Mouse (Mus musculus) mesoderm, embryonic 11.5 days (tissue): Measurements from ENCODE around the gene Gdpd5.
A peak's percentile ranks its signal among the peaks of the same experiment; 100 is the strongest.
"Not testable (repeated sequence)": the region's sequence is repeated elsewhere in the genome, so short reads cannot be mapped to it uniquely, and the experiment has no call there.

Experiments used
- DNase-seq: peaks from one replicate; pipeline ENCODE4 v3.0.0-alpha.2; 2012; ENCODE audit warnings: low read depth, low spot score

Gdpd5 gene

DNA sequence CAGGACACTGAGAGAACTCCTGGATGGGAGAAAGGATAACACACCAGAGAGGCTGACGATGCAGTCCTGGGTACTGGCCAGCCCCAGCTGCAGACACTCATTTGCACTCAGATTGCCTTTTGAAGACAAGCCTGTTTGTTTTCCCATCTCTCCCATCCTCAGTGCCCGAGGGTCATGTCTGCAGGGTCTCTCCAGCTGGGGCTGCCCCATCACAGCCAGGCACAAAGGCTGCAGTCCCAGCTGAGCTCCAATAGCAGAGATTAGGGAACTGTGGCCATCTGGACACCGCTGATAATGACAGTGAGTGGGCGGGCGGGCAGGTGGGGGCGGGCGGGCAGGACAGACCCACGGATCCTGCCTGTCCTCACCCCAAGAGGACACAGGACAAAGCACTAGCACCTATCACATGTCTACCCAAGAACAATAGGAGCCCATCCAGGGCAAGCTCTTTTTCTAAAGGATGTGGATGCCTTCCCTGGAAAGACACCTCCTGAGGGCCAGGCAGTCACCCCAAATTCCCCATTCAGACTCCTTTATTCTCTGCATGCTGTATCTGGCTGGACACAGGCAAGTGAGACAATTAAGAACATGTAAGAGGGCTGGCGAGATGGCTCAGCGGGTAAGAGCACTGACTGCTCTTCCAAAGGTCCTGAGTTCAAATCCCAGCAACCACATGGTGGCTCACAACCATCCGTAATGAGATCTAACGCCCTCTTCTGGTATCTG is 93.8 kb downstream of the Gdpd5 start:
- DNase-seq = peak; percentile 67

DNA sequence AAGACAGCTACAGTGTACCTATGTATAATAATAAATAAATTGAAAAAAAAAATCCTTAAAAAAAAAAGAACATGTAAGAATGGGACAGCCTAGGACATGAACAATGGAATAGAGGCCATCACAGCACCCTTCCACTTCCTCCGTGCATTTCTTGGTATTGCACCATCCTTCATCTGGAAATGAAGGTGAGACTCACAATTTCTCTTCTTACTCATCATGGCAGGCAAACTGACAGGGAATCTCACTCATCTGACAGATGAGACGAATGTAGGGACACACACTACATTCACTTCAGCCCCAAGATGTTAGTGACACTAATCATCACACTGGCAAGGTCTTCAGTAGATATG is 94.3 kb downstream of the Gdpd5 start:
- no peak for DNase-seq

DNA sequence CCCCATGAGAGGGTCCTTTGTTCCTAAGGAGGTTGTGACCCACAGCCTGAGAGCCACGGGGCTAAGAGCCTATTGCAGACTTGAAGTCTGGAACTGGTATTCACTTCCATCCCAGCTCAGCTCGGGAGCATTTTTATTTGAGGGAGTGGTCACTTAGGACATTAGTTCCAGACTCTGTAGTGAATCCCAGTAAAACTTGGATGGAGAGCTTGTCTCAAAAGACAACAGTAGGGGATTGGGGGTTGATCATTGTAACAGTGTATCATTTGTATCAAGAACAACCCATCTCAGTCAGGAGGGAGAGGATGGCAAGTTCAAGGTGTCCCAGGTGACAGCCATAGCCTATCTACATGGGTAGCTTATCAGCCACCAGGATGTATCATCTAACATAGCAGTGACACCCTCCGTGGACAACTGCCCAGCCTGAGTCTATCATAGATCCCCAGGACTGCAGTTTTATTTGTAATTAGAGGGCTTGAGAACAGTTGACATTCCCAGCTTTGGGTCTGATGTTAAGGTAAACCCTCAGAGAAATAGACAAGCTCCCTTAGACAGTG is 95.4 kb downstream of the Gdpd5 start:
- no peak for DNase-seq

DNA sequence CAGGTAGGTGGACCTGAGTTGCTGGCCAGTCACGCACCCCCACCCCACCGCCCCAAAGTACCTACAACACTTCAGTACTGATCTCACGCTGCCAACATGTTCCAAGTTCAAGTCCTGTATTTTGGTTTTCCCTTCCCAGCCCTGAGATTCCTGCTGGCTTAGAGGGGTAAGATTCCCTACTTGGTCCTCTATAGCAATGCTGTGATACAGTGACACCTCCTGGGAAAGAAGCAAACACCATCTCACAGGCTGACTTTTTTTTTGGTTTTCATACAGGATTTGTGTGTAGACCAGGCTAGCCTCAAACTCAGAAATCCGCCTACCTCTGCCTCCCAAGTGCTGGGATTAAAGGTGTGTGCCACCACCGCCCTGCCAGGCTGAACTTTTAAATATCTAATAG is 96.0 kb downstream of the Gdpd5 start:
- DNase-seq = no peak

DNA sequence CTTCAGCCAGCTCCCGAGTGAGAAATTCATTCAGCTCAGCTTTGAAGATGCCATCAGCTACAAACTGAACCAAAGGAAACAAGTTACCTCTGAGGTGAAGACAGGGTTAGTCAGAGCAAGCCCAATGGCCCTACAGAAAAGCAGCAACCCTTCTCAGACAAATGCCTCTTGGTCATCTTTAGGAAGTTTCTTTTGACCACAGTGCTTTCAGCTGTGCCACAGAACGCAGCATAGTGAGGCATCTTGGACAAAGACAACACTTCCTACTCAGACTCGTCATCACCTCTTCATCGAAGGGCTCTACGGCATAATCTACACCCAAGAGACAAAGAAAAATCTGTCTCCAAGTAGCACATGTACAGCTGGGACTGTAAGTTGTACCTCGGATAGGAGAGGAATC is 101.4 kb downstream of the Gdpd5 start:
- DNase-seq = no peak

DNA sequence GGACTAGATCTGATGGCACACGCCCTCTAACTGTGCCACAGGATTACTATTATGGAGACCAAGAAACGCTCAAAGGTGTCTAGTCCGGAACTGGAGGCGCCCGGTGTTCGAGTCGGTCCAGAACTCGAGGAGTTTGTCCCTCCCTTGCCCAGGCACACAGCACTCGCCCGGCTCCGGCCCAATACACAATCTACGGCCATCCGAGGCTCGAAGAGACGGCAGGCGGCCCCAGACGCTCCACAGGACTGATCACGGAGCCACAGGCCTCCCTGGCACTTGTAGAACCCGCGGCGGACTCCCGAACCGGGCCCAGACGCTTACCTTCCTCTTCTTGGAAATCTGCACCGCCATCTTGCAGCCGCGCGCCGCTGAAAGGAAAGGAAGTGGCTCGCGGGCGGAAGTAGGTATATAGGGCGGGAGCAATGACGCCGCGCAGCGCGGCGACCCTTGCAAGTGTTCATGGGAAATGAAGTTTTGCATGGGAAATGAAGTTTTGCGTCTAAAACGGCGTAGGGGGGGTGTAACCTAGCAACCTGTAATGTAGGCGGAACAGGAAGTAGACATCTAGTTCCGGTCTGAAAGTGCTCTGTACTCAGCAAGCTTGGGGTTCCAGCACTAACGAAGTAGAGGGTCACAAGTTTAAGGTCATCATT is 102.2 kb downstream of the Gdpd5 start, which contains the start of gene Rps3:
Gene Rps3 (minus strand): TSS at position 468 of the 653 bp plus-strand sequence.
- peak; percentile 98 for DNase-seq

DNA sequence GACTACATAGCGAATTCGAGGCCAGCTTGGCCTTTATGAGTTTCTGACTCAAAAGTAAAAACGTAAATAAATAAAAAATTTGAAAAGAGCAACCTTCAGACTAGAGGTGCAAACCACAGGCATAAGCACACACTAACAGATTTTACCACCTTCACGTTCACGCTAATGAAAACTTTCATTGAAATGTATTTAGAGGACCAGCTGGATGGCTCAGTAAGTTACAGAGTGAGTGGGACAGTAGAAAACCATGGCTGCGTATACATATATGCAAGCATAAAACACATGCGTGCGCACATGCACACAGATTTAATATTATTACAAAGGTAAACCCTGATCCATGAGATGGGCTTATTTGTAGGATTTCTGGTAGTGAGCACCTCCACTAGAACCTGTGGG is 102.7 kb downstream of the Gdpd5 start:
- no peak for DNase-seq

DNA sequence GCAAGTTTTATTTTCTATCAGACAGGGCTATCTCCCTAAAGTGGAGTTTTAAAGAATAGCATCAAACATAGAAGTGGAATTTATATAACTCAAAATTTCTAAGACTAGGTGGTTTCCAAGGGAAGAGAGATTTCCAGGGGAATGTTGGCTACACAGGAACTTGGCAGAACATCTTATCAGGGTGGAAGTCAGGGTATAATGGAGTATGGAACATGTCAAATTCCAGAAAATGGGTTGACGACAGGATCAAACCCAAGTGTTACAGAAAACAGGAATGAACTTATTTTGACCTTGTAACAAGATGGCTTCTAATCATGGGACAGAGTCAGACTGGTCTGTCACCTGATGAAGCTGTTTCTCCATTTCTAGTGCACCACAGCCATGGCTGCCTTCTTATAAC is 103.5 kb downstream of the Gdpd5 start:
- no peak for DNase-seq

DNA sequence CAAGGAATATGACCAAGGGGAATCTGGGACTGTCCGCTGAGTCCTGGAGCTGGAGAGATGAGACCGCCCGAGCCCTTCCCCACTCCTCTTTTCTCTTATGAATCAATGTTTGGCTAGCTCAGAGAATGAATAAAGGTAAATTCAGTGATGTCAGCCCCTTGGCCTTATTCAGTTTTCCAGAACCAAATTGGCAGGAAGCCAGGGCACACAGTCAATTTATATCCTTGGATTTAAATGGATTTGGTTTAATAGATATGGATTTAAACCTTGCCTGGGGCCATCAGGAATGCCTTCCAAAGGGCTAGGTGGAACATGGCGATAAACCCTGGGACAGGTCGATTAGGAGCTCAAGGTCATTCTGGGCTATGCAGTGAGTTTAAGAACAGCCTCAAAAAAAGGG is 108.5 kb downstream of the Gdpd5 start:
- no peak for DNase-seq

DNA sequence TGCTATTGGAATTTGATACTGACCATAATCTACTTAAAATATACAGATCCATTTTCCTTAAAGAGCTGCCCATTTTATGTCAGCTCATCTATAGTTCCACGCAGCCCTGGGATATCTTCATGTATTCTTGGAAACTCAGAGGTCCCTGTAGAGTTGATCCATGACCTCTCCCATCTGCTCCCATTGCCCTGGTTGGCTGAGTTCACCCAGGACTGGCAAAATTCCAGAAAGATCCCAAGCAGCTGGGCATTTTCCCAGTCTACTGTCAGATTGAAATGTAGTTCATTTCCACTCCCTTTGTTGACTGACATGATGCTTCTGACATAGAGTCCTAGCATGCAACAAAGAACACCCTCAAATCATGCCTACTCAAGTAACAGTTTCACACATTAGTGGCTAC is 117.9 kb downstream of the Gdpd5 start:
- DNase-seq = no peak

DNA sequence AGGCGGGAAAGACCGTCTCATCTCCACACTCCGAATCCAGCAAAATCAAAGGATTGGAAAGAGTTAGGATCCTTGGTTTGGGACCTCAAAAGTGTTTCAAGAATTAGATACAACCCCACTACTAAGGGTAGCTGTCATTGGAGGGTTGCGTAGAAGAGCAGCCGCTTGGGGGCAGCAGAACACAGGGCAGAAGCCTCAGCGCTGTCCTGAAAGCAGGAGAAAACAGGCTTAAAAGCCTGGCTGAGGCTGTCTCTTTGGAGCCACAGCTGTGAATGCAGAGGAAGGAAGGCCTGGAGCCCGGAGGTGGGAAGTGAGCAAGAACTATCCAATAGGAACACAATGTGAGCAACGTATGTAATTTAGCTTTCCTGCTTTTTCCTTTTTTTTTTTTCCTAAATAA is 119.0 kb downstream of the Gdpd5 start:
- peak; percentile 80 for DNase-seq

DNA sequence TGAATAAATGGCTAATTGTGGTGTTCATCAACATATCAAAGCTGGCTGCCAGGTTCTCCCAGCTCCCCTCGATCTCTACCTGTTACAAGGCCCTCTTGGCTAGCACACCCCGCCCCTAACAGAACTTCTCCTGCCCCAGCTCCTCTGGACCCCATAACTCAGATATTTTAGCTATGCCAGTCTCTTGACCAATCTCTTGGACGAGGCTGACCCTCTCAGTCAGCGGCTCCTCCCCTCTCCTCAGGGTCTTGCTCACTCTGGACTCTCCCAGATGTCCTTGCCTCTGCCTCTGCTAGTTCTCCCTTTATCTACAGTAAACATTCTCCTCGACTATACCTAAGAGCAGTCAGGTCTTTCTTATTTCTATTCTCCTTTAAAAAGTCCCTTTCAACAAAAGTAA is 119.4 kb downstream of the Gdpd5 start:
- DNase-seq = no peak

DNA sequence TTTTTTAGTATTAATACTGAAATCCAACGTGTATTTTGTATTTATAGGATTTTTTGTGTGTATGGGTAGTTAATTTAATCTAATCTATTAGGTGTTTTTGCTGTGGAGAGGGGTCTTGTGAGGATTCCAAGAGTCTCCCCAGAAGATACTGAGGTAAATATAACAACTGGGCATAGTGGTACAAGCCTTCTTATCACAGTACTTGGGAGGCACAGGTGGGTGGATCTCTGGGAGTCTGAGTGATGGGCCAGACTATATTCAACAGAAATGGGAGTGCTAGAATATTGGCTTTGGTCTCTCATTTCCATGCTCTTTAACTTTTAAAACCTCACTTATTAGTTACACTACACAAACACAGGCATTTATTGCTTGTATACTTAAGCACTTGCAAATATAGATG is 119.9 kb downstream of the Gdpd5 start:
- no peak for DNase-seq

DNA sequence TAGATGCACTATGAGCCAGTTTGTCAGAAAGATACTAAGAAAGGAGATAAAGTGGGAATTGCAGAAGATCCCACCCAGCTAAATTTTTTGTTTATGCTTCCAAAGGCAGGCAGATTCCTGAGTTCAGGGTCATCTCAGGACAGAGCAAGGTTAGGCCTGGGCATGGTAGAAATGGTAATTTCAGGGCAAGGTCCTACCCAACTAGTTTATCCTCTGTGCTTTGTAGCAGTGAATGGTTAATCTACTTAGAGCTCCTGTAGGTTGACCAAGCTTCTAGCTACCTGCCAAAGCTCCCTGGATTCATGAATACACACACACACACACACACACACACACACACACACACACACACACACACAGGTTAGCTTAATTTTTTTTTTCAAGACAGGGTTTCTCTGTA is 123.3 kb downstream of the Gdpd5 start:
- no peak for DNase-seq

DNA sequence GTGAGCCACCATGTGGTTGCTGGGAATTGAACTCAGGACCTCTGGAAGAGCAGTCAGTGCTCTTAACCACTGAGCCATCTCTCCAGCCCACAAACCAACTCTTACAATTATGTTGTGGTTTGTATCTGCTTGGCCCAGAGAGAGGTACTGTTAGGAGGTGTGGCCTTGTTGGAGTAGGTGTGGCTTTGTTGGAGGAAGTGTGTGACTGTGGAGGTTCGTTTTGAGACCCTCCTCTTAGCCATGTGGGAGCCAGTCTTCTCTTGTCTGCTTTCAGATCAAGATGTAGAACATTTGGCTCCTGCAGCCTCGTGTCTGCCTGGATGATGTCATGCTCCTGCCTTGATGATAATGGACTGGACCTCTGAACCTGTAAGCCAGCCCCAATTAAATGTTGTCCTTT is 127.0 kb downstream of the Gdpd5 start:
- not testable (repeated sequence) for DNase-seq

DNA sequence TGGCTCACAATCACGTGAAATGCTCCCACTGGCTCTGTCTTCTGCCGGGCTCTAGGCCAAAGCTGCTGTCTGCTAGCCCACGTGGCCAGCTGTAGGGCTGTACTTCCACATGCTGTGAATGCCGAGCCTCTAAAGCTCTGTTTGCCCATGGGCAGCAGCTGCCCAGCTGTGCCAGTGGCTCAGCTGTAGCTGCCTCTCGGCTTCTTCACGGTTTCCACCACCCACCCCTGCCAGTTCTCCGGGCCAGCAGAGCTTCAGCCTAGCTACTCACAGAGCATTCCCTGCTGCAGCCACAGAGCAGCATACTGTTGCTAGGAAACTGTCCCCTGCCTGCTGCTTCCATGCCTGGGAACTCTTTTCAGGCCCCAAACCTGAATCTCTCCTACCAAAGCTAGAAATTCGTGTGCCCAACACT is 128.9 kb downstream of the Gdpd5 start:
- DNase-seq = no peak
